Mouse (Mus musculus) granulocyte monocyte progenitor cell, adult 5-6 weeks (primary cell): ENCODE data around the gene Olfr801. TPM values are rescaled to one million over a fixed set of nuclear protein-coding genes. Genes with fewer than 3 reads are reported as not detected.

ENCODE experiments used
- ATAC-seq: replicated peaks from 2 replicates; pipeline ENCODE4 v1.8.0; 2016; ENCODE audit warnings: mild to moderate bottlenecking, moderate TSS enrichment, inconsistent platforms; ENCODE audit not compliant: poor library complexity, severe bottlenecking
- total RNA-seq, 2 experiments: library from RNA; stranded (forward) in 1 of 2; stranded (reverse) in 1 of 2; fragments of 200-712, 200-1000 nt in 1 of 2; fragments of >200 nt in 1 of 2; fragmentation: Nextera tagmentation in 1 of 2; gene quantifications; 2 replicates each; pipeline ENCODE4 v1.2.3; 2014 to 2017

Gene Olfr801
- total RNA-seq (2014; fragmentation: Nextera tagmentation) (not detected in 2 replicates), total RNA-seq (2017) (not detected in 2 replicates)

DNA sequence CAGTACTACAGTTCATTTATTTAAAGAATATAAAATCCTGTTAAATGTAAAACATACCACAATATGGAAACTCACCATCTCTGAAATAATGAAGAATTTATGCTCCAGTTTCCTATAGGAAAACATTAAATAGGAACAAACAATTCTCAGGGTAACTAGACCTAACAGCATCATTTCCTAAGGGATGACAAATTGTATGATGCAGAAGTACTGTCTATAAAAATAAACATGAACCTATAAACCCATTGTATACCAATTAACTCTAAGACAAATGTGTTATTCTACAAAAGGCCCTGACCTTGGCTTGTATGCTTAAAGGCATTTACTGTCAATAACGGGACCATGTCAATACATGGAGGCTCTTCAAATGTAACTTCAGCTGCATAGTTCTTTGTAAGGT, at the start of gene Olfr801:
TSS of gene Olfr801 (minus strand) at position 101 of the 400 bp plus-strand sequence.
- ATAC-seq, result no peak

DNA sequence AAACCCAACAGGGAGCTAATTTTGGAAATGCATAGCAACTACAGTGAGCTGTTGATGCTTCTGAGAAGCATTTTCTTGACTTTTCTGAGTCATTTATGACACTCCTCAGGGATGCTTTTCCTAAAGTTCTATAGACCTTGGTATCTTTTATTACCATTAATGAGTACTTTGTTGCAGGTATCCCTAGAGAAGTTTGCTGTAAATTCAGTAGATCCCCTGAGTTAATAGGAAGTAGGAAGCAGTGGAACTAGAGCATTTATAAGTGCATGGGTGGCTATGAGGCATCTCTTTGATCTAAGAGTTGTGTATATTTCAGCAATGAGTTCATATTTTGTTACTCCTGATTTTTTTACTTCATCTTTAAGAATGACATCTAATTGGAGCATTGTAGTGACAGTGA, 29.2 kb upstream of the Olfr801 start, which contains the start of gene Olfr804:
TSS of gene Olfr804 (plus strand) at position 301 of the 400 bp plus-strand sequence.
- no peak for ATAC-seq

DNA sequence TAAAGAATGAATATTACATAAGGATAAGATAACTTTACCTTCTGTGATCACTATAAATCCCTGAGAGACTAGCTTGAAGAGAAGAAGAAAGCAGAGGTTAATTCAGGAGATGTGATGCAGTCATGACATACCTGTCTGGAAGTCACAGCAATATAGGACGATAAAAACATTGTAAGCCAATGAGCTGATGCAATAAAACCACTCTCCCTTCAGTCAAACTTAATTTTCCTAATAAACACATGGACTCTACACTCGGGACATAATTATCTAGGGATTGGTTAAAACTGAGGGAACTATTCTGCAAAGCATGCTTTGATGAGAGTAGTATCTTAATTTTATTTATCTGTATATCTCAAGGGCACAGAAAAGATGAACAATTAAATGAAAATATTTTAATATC, 20.5 kb upstream of the Olfr801 start, which contains the start of gene Olfr803:
TSS of gene Olfr803 (minus strand) at position 101 of the 400 bp plus-strand sequence.
- no peak for ATAC-seq

DNA sequence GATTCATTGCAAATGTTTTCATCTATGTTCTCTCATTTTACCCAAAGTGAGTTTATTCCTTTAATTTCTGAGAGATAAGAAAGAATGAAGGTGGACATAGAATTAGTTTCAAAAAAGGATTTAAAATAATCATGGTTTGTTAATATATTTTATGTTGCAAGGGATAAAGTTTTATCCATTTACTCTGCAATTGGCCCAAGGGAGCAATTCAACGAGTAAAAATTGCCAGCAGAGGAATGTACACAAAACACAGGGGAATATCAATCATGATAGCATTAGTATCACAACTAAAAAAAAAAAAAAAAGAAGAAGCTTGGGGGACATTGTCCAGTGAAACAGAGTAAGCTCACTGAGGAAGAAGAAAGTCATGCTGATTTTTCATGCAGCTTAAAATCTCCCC, 14.4 kb upstream of the Olfr801 start, which contains the start of gene Olfr802:
TSS of gene Olfr802 (minus strand) at position 101 of the 400 bp plus-strand sequence.
- ATAC-seq, result no peak

DNA sequence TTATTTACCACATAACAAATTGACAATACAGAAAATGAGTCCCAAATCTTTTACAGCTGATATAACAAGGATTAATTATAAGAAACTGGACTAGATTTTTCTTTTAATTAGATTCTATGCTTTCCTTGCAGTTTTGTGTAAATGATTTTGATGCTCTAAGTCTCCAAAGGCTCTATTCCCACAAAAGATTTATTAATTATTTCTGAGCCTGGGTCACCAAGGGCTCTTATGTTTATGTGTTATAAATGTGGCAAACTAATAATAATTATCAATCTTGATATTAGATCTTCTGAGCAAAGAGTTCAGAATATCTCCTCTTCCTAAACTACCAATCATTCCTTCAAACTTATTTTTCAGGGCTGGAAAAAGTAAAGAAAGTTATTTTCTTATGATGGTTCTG, 16.3 kb downstream of the Olfr801 start, which contains the start of gene Olfr800:
TSS of gene Olfr800 (plus strand) at position 301 of the 400 bp plus-strand sequence.
- ATAC-seq, result no peak

DNA sequence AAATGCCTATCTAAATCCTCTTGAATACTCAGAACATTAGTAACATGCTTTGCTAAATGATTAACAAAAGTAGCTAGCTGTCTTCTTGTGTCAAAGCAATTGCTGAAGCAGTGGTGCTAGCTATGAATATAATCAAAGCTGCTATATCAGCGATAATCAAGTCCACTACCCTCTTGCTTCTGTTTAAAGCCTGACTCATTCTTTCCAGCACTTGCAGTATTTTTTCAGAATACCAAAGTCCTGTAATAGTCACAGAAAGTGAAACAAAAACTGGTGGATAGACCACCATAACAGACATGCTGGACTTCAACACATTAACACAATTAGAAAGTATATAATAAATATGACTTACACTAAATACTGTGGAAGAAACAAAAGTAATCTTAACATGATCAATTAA, 21.9 kb downstream of the Olfr801 start:
- no peak for ATAC-seq

DNA sequence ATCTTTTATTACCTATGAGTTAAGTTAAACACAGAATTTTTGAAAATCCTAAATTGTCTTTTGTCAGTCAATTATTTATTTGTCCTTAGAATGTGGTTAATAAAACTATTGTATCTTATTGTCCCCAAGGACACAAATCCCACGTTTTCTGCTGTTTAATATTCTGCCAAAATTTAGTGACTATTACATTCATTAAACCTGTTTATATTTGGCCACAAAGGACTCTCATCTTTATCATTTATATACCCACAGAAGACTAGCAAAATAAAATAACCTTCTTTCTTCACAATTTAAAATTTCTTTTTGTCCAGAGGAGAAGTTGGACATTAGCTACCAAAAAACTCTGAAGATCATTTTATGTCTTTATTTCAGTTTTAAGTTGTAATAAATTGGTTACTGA, 36.5 kb downstream of the Olfr801 start, which contains the start of gene Olfr799:
TSS of gene Olfr799 (plus strand) at position 301 of the 400 bp plus-strand sequence.
- ATAC-seq, result no peak

DNA sequence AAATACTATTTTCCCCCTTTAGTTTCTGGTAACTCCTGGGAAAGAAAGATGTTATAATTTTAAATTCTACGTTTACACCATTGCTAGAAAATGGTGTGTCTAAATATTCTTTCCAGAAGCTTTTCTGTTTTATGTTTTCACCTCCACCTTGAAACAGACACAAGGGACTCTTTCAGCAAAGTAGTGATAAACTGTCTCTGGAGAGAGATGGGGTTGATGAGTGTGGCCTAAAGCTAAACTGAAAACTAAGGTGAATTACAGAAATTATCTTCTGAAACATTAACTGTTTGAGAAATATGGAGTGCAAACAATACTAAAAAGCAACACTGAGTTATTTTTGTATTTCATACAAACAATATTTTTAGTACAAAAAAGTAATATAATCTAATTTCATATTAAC, 45.8 kb downstream of the Olfr801 start, which contains the start of gene Olfr798:
TSS of gene Olfr798 (minus strand) at position 101 of the 400 bp plus-strand sequence.
- ATAC-seq, result no peak

DNA sequence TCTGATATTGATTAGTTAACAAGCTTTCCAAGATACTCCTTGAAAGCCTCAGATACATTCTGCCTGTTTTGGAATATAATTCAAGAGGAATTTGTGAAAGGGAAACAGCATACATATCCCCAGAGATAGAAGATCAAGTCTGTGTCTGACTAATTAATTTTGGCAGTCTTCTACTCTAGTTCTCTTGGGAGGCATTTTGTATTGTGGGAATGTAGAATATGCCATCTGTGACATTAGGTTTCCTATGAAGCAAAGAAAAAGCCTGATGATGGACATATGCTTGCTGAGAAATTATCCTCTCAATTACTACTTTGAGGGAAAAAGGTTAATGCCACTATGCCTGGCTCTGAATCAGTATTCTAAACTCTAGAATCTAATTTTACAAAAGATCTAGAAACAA, 50.4 kb downstream of the Olfr801 start:
- ATAC-seq, result no peak

DNA sequence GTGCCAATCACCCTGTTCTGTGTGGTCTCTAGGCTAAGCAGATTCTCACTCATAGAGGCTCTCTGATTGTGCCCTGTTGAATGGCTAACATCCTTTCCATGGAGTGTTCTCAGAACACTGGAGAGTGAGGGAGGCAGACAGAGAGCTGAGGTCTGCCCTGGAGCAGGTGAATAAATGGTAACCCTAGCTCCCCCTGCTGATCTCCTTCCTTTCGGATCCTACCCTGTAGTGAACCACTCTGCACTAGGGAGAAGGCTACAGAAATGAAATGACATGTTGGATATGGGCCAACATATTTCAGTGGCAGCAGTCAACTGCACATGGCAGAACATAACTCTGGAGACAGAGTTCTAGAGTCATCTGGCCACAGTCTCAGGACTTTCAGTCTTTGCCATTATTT, 51.9 kb downstream of the Olfr801 start:
- no peak for ATAC-seq

Other genes starting within 250 kb of the Olfr801 start
- gene Olfr786, start 246.6 kb downstream of the Olfr801 start, total RNA-seq (2014; fragmentation: Nextera tagmentation), result not detected in 2 replicates
- not detected in 2 replicates for gene Olfr786, start 246.6 kb downstream of the Olfr801 start, total RNA-seq (2017)
- gene Olfr787, start 212.0 kb downstream of the Olfr801 start, total RNA-seq (2014; fragmentation: Nextera tagmentation), result not detected in 2 replicates
- not detected in 2 replicates for gene Olfr787, start 212.0 kb downstream of the Olfr801 start, total RNA-seq (2017)
- gene Olfr788, start 202.9 kb downstream of the Olfr801 start, total RNA-seq (2014; fragmentation: Nextera tagmentation), result not detected in 2 replicates
- not detected in 2 replicates for gene Olfr788, start 202.9 kb downstream of the Olfr801 start, total RNA-seq (2017)
- not detected in 2 replicates for gene Olfr789, start 189.1 kb downstream of the Olfr801 start, total RNA-seq (2014; fragmentation: Nextera tagmentation)
- not detected in 2 replicates for gene Olfr789, start 189.1 kb downstream of the Olfr801 start, total RNA-seq (2017)
- gene Olfr790, start 175.4 kb downstream of the Olfr801 start, total RNA-seq (2014; fragmentation: Nextera tagmentation), result not detected in 2 replicates
- gene Olfr790, start 175.4 kb downstream of the Olfr801 start, total RNA-seq (2017), result not detected in 2 replicates
- not detected in 2 replicates for gene Olfr791, start 152.1 kb downstream of the Olfr801 start, total RNA-seq (2014; fragmentation: Nextera tagmentation)
- not detected in 2 replicates for gene Olfr791, start 152.1 kb downstream of the Olfr801 start, total RNA-seq (2017)
- not detected in 2 replicates for gene Olfr792, start 134.7 kb downstream of the Olfr801 start, total RNA-seq (2014; fragmentation: Nextera tagmentation)
- gene Olfr792, start 134.7 kb downstream of the Olfr801 start, total RNA-seq (2017), result not detected in 2 replicates
- gene Olfr794, start 106.2 kb downstream of the Olfr801 start, total RNA-seq (2014; fragmentation: Nextera tagmentation), result not detected in 2 replicates
- gene Olfr794, start 106.2 kb downstream of the Olfr801 start, total RNA-seq (2017), result not detected in 2 replicates
- not detected in 2 replicates for gene Olfr796, start 61.3 kb downstream of the Olfr801 start, total RNA-seq (2014; fragmentation: Nextera tagmentation)
- not detected in 2 replicates for gene Olfr796, start 61.3 kb downstream of the Olfr801 start, total RNA-seq (2017)
- not detected in 2 replicates for gene Olfr798, start 45.9 kb downstream of the Olfr801 start, total RNA-seq (2014; fragmentation: Nextera tagmentation)
- not detected in 2 replicates for gene Olfr798, start 45.9 kb downstream of the Olfr801 start, total RNA-seq (2017)
- not detected in 2 replicates for gene Olfr799, start 36.4 kb downstream of the Olfr801 start, total RNA-seq (2014; fragmentation: Nextera tagmentation)
- gene Olfr799, start 36.4 kb downstream of the Olfr801 start, total RNA-seq (2017), result not detected in 2 replicates
- gene Olfr800, start 16.2 kb downstream of the Olfr801 start, total RNA-seq (2014; fragmentation: Nextera tagmentation), result not detected in 2 replicates
- gene Olfr800, start 16.2 kb downstream of the Olfr801 start, total RNA-seq (2017), result not detected in 2 replicates
- gene Olfr802, start 14.3 kb upstream of the Olfr801 start, total RNA-seq (2014; fragmentation: Nextera tagmentation), result not detected in 2 replicates
- not detected in 2 replicates for gene Olfr802, start 14.3 kb upstream of the Olfr801 start, total RNA-seq (2017)
- not detected in 2 replicates for gene Olfr803, start 20.4 kb upstream of the Olfr801 start, total RNA-seq (2014; fragmentation: Nextera tagmentation)
- gene Olfr803, start 20.4 kb upstream of the Olfr801 start, total RNA-seq (2017), result not detected in 2 replicates
- gene Olfr804, start 29.3 kb upstream of the Olfr801 start, total RNA-seq (2014; fragmentation: Nextera tagmentation), result not detected in 2 replicates
- gene Olfr804, start 29.3 kb upstream of the Olfr801 start, total RNA-seq (2017), result not detected in 2 replicates
- gene Olfr805, start 55.5 kb upstream of the Olfr801 start, total RNA-seq (2014; fragmentation: Nextera tagmentation), result not detected in 2 replicates
- gene Olfr805, start 55.5 kb upstream of the Olfr801 start, total RNA-seq (2017), result not detected in 2 replicates
- gene Olfr806, start 68.1 kb upstream of the Olfr801 start, total RNA-seq (2014; fragmentation: Nextera tagmentation), result not detected in 2 replicates
- gene Olfr806, start 68.1 kb upstream of the Olfr801 start, total RNA-seq (2017), result not detected in 2 replicates
- gene Olfr807, start 83.9 kb upstream of the Olfr801 start, total RNA-seq (2014; fragmentation: Nextera tagmentation), result not detected in 2 replicates
- not detected in 2 replicates for gene Olfr807, start 83.9 kb upstream of the Olfr801 start, total RNA-seq (2017)
- gene Olfr808, start 91.6 kb upstream of the Olfr801 start, total RNA-seq (2014; fragmentation: Nextera tagmentation), result not detected in 2 replicates
- gene Olfr808, start 91.6 kb upstream of the Olfr801 start, total RNA-seq (2017), result not detected in 2 replicates
- gene Olfr809, start 100.8 kb upstream of the Olfr801 start, total RNA-seq (2014; fragmentation: Nextera tagmentation), result not detected in 2 replicates
- gene Olfr809, start 100.8 kb upstream of the Olfr801 start, total RNA-seq (2017), result not detected in 2 replicates
- gene Olfr810, start 121.1 kb upstream of the Olfr801 start, total RNA-seq (2014; fragmentation: Nextera tagmentation), result not detected in 2 replicates
- gene Olfr810, start 121.1 kb upstream of the Olfr801 start, total RNA-seq (2017), result not detected in 2 replicates
- not detected in 2 replicates for gene Olfr811, start 130.5 kb upstream of the Olfr801 start, total RNA-seq (2014; fragmentation: Nextera tagmentation)
- not detected in 2 replicates for gene Olfr811, start 130.5 kb upstream of the Olfr801 start, total RNA-seq (2017)
- gene Olfr812, start 172.2 kb upstream of the Olfr801 start, total RNA-seq (2014; fragmentation: Nextera tagmentation), result not detected in 2 replicates
- gene Olfr812, start 172.2 kb upstream of the Olfr801 start, total RNA-seq (2017), result not detected in 2 replicates
- gene Olfr813, start 181.5 kb upstream of the Olfr801 start, total RNA-seq (2014; fragmentation: Nextera tagmentation), result not detected in 2 replicates
- gene Olfr813, start 181.5 kb upstream of the Olfr801 start, total RNA-seq (2017), result not detected in 2 replicates
- not detected in 2 replicates for gene Olfr814, start 206.0 kb upstream of the Olfr801 start, total RNA-seq (2014; fragmentation: Nextera tagmentation)
- not detected in 2 replicates for gene Olfr814, start 206.0 kb upstream of the Olfr801 start, total RNA-seq (2017)
- gene Olfr815, start 232.0 kb upstream of the Olfr801 start, total RNA-seq (2014; fragmentation: Nextera tagmentation), result not detected in 2 replicates
- gene Olfr815, start 232.0 kb upstream of the Olfr801 start, total RNA-seq (2017), result not detected in 2 replicates
- gene Olfr816, start 241.7 kb upstream of the Olfr801 start, total RNA-seq (2014; fragmentation: Nextera tagmentation), result not detected in 2 replicates
- not detected in 2 replicates for gene Olfr816, start 241.7 kb upstream of the Olfr801 start, total RNA-seq (2017)